Mouse (Mus musculus): ENCODE measurements at regions not wholly inside any gene's neighbourhood (a gene's known extent, or its start where the extent isn't known, plus 50 kb on each side); places are given as distances from the start of the nearest gene placed in this dataset.

DNA sequence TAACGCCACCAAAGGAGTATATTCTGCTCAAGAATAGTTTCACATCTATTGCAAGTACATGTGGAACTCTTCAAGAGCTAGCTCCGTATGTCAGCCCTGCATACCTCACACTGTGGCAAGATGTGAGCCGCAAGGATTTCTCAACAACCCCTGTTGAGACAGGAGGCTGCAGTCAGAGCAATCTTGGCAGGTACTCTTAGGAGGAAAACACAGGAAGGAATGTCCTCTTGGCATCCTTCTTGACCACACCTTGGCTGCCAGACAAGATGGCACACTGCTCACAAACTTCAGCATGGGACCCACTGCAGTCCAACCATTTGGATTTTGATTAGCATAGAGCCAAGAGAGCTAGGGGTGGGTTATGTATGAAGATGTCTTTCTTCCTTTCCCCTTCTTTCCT is 322.4 kb downstream of the Rnf144b start:
- Histone ChIP-seq H3K36me3 (ENCODE audit: control insufficient read depth, insufficient read depth, low read length) (no peaks in the 10 kb centered on the region), H3K27ac (ENCODE audit: control insufficient read depth, insufficient read depth, low read depth, low read length) (no peak overlapping the region), H3K4me3 (ENCODE audit: control insufficient read depth, low read depth, low read length) (no peak overlapping the region), H3K4me1 (ENCODE audit: control insufficient read depth, insufficient read depth, low read length) (no peaks in the 10 kb centered on the region), H3K27me3 (ENCODE audit: control insufficient read depth, insufficient read depth, low read length) (no peaks in the 10 kb centered on the region)
- TF ChIP-seq CTCF (IDR thresholded peaks at IDR 0.05; ENCODE audit: control insufficient read depth, insufficient read depth, insufficient replicate concordance, low read depth, low read length) (no peak), POLR2A (IDR thresholded peaks at IDR 0.05; ENCODE audit: control insufficient read depth, low read depth, low read length) (no peak)

DNA sequence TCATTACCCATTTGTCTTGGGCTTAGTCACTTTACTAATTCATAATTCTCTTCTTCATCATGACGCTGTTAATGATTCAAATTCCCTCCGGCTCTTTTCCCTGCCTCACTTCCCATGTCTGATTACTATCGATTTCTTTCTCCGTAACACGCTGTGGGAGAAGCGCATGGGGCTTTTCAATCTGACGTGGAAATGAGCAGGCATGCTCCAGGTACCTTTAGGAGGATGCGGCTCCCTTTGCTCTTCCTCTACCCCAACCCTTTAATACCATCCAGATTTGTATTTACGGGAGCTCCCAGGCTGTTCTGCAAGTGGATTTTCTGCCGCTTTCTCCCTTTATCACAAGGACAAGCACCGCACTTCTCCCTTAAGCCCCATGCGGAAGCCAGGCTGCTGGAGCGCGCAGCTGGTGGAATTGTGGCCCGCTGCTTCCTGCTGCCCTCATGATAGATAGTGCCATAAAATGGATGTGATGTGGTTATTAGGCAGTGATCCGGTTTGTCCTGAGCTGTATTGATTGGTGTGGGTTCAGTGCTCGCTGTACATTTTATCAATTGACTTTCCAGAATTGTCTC is 329.8 kb downstream of the Rnf144b start:
- Histone ChIP-seq H3K36me3 (ENCODE audit: control insufficient read depth, insufficient read depth, low read length) (no peaks in the 10 kb centered on the region), H3K27ac (ENCODE audit: control insufficient read depth, insufficient read depth, low read depth, low read length) (no peak overlapping the region), H3K4me3 (ENCODE audit: control insufficient read depth, low read depth, low read length) (no peak overlapping the region), H3K4me1 (ENCODE audit: control insufficient read depth, insufficient read depth, low read length) (no peaks in the 10 kb centered on the region), H3K27me3 (ENCODE audit: control insufficient read depth, insufficient read depth, low read length) (no peaks in the 10 kb centered on the region)
- TF ChIP-seq CTCF (IDR thresholded peaks at IDR 0.05; ENCODE audit: control insufficient read depth, insufficient read depth, insufficient replicate concordance, low read depth, low read length) (no peak), POLR2A (IDR thresholded peaks at IDR 0.05; ENCODE audit: control insufficient read depth, low read depth, low read length) (no peak)

DNA sequence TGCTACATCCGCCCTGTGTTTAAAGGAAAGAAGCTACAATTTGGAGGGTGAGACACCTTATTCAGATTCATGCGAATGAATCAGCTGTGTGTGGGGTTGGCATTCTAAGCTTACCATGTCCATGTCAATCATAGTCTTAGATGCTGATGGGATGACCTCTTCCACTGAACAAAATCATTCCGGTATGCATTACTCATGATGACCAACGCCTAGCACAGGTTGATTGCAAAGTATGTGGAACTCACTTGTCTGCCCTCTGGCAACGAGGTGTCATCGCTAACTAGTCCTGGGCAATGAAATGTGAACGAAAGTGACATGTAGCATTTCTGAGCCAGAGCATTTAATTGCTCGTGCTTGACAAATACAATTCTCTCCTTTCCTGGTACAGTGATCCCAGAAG is 339.7 kb downstream of the Rnf144b start:
- Histone ChIP-seq H3K4me3 (ENCODE audit: control insufficient read depth, low read depth, low read length) (no peak overlapping the region), H3K27ac (ENCODE audit: control insufficient read depth, insufficient read depth, low read depth, low read length) (no peak overlapping the region), H3K27me3 (ENCODE audit: control insufficient read depth, insufficient read depth, low read length) (no peaks in the 10 kb centered on the region), H3K36me3 (ENCODE audit: control insufficient read depth, insufficient read depth, low read length) (no peaks in the 10 kb centered on the region), H3K4me1 (ENCODE audit: control insufficient read depth, insufficient read depth, low read length) (no peaks in the 10 kb centered on the region)
- no peak for TF ChIP-seq POLR2A (IDR thresholded peaks at IDR 0.05; ENCODE audit: control insufficient read depth, low read depth, low read length)
- TF ChIP-seq CTCF (IDR thresholded peaks at IDR 0.05; ENCODE audit: control insufficient read depth, insufficient read depth, insufficient replicate concordance, low read depth, low read length): no peak

DNA sequence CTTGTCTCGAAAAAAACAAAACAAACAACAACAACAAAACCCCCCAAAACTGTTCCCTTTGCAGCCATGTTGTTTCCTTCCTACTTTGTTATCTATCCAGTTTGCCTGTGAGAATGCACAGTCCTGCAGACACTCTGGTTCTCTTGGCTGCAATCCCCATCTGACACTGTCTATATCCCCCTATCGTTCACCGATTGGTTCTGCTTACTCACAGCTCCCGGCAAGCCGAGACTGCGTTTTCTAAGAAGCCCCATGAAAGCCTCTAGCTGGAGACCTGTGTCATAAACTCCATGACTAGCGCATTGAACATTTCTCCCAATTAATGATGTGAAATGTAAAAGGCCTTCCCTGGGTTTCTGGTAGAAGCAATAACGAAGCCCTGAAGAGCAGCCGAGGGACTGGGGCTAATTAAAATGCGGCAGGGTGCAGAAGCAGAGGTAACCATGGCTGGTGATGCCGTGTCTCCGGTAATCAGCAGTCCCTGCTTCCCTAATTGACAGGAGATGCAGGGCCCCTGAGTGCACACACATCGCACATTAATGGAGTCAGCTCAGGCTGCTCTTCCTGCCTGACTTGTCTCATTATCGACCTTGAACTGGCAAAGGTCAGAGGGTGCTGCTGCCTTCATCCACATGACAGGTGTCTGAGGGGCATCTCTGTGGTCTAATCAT is 349.2 kb downstream of the Rnf144b start:
- Histone ChIP-seq H3K4me1 (ENCODE audit: control insufficient read depth, insufficient read depth, low read length) (peaks cover 8% of the 10 kb centered on the region), H3K36me3 (ENCODE audit: control insufficient read depth, insufficient read depth, low read length) (no peaks in the 10 kb centered on the region), H3K4me3 (ENCODE audit: control insufficient read depth, low read depth, low read length) (no peak overlapping the region), H3K27ac (ENCODE audit: control insufficient read depth, insufficient read depth, low read depth, low read length) (no peak overlapping the region), H3K27me3 (ENCODE audit: control insufficient read depth, insufficient read depth, low read length) (no peaks in the 10 kb centered on the region; the same call in 1 of the 2 replicates)
- TF ChIP-seq POLR2A (IDR thresholded peaks at IDR 0.05; ENCODE audit: control insufficient read depth, low read depth, low read length): no peak
- TF ChIP-seq CTCF (IDR thresholded peaks at IDR 0.05; ENCODE audit: control insufficient read depth, insufficient read depth, insufficient replicate concordance, low read depth, low read length): no peak

DNA sequence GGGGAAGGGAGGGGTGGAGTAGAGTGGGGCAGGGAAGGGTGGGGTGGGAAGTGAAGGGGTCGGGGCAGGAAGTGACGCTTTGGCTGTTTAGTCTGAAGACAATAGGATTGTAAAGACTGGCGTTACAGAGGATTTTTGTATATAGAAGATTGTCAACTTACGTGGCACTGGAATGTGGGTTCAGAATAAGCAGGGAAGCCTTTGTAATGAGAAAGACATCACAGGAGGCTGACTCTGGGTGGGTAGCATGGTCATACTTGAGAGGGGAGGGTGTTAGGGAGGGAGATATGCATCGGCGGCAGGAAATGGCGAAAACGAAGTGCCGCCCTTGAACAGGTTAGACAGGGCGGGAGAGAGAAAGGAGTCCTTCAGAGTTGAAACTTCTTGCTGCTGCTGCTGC is 357.7 kb downstream of the Rnf144b start:
- Histone ChIP-seq H3K27ac (ENCODE audit: control insufficient read depth, insufficient read depth, low read depth, low read length) (no peak overlapping the region), H3K4me3 (ENCODE audit: control insufficient read depth, low read depth, low read length) (no peak overlapping the region), H3K36me3 (ENCODE audit: control insufficient read depth, insufficient read depth, low read length) (no peaks in the 10 kb centered on the region), H3K4me1 (ENCODE audit: control insufficient read depth, insufficient read depth, low read length) (peaks cover 2% of the 10 kb centered on the region; the same call in 1 of the 2 replicates), H3K27me3 (ENCODE audit: control insufficient read depth, insufficient read depth, low read length) (no peaks in the 10 kb centered on the region)
- TF ChIP-seq CTCF (IDR thresholded peaks at IDR 0.05; ENCODE audit: control insufficient read depth, insufficient read depth, insufficient replicate concordance, low read depth, low read length) (no peak), POLR2A (IDR thresholded peaks at IDR 0.05; ENCODE audit: control insufficient read depth, low read depth, low read length) (no peak)

DNA sequence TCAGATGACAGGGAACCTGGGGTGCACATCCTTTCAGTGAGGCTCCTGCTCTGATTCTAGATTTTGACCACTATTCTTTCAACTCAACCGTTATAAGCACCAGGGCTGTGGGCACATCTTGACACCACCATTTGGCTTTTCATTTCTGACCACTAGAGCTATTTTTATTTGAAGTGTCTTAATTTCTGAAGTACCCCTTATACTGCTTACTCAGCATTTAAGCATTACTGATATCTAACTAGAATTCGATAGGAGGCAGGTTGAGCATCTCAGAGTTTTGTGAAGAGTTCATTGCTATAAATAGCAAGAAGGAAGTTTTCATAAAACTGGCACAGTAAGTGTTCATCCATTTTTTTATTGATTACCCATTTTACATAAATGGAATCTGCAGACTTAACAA is 362.4 kb downstream of the Rnf144b start:
- no peaks in the 10 kb centered on the region for H3K36me3 ChIP-seq (ENCODE audit: control insufficient read depth, insufficient read depth, low read length)
- TF ChIP-seq POLR2A (IDR thresholded peaks at IDR 0.05; ENCODE audit: control insufficient read depth, low read depth, low read length) (no peak), CTCF (IDR thresholded peaks at IDR 0.05; ENCODE audit: control insufficient read depth, insufficient read depth, insufficient replicate concordance, low read depth, low read length) (no peak)
- H3K27me3 ChIP-seq (ENCODE audit: control insufficient read depth, insufficient read depth, low read length): no peaks in the 10 kb centered on the region
- peaks cover 2% of the 10 kb centered on the region; the same call in 1 of the 2 replicates for H3K4me1 ChIP-seq (ENCODE audit: control insufficient read depth, insufficient read depth, low read length)
- no peak overlapping the region for H3K27ac ChIP-seq (ENCODE audit: control insufficient read depth, insufficient read depth, low read depth, low read length)
- H3K4me3 ChIP-seq (ENCODE audit: control insufficient read depth, low read depth, low read length): no peak overlapping the region

DNA sequence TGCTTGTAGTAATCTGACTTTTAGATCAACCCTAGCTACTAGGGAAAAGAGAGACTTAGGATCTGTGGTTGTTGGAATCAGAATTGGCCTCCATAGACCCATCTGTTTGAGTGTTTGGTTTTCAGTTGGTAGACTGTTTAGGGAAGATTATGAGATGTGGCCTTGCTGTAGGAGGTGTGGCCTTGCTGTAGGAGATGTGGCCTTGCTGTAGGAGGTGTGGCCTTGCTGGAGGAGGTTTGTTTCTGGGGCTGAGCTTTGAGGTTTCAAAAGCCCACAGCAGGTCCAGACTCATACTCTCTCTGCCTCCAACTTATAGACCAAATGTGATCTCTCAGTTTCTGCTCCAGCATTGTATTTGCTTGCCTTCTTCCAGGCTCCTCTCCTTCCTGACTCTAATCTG is 363.7 kb downstream of the Rnf144b start:
- Histone ChIP-seq H3K4me1 (ENCODE audit: control insufficient read depth, insufficient read depth, low read length) (no peaks in the 10 kb centered on the region), H3K36me3 (ENCODE audit: control insufficient read depth, insufficient read depth, low read length) (no peaks in the 10 kb centered on the region), H3K4me3 (ENCODE audit: control insufficient read depth, low read depth, low read length) (no peak overlapping the region), H3K27me3 (ENCODE audit: control insufficient read depth, insufficient read depth, low read length) (no peaks in the 10 kb centered on the region), H3K27ac (ENCODE audit: control insufficient read depth, insufficient read depth, low read depth, low read length) (no peak overlapping the region)
- TF ChIP-seq POLR2A (IDR thresholded peaks at IDR 0.05; ENCODE audit: control insufficient read depth, low read depth, low read length) (no peak), CTCF (IDR thresholded peaks at IDR 0.05; ENCODE audit: control insufficient read depth, insufficient read depth, insufficient replicate concordance, low read depth, low read length) (no peak)
